In the genomic region with DNA sequence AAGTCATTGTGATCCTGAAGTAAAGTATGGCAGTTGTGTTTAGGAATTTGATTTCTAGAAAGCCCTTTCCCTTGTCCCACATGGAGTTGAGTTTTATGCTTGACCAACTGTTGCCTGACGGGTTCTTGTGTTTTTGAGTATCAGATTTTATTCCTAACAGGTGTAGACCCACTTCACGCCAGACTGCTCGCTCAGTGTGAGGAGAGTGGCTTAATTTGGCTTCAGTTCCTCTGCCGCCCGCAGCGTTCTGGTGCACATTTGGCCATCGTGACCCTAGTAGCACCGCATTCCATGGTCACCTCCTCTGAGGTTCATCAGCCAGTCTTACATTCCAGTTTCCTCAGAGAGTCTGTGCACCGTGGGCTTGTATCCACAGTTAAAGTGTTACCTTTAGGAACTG, we compare ENCODE assay signal across 16 mouse cellular contexts.
DNase-seq lines count a peak whose midpoint lies in the region; ATAC-seq and TF ChIP-seq lines count a peak whose summit lies in the region.
"Had no signal": no experiment of that assay in that cellular context is flagged by ENCODE, and none has a peak within 500 bp of the region (broad histone marks: within the 10 kb centered on the region; RNA-seq: fewer than 3 reads in every experiment).

No protein-coding gene starts in this region.

- WGBS in lung, embryonic 16.5 days, result 55% methylated on average over 9 of the region's 9 CpGs
- 26% methylated on average over 9 of the region's 9 CpGs for WGBS in kidney, embryonic 16.5 days
- WGBS in limb, embryonic 14.5 days, result 25% methylated on average over 9 of the region's 9 CpGs
- 73% methylated on average over 9 of the region's 9 CpGs for WGBS in heart, embryonic 12.5 days

- no peaks in the 10 kb centered on the region; the same call in 1 of the 2 replicates for H3K36me3 ChIP-seq in lung, embryonic 16.5 days (ENCODE audit: control insufficient read depth, insufficient read depth, low read length)
- H3K36me3 ChIP-seq in kidney, embryonic 16.5 days (ENCODE audit: insufficient read depth, low read length), result peaks cover 3% of the 10 kb centered on the region; the same call in 1 of the 2 replicates
- no peaks in the 10 kb centered on the region for H3K36me3 ChIP-seq in limb, embryonic 14.5 days (ENCODE audit: control insufficient read depth, insufficient read depth, low read length)
- peaks cover 19% of the 10 kb centered on the region for H3K36me3 ChIP-seq in heart, embryonic 12.5 days
- H3K36me3 ChIP-seq: G1E; stomach, embryonic 15.5 days had no signal

- no peaks in the 10 kb centered on the region for H3K9me3 ChIP-seq in lung, embryonic 16.5 days (ENCODE audit: control insufficient read depth, low read length)
- no peaks in the 10 kb centered on the region for H3K9me3 ChIP-seq in kidney, embryonic 16.5 days (ENCODE audit: low read length)
- no peaks in the 10 kb centered on the region for H3K9me3 ChIP-seq in limb, embryonic 14.5 days (ENCODE audit: control insufficient read depth, low read length)
- H3K9me3 ChIP-seq in heart, embryonic 12.5 days (replicated peaks), result no peaks in the 10 kb centered on the region
- H3K9me3 ChIP-seq: G1E; stomach, embryonic 15.5 days had no signal

- H3K27ac ChIP-seq in lung, embryonic 16.5 days (ENCODE audit: low read length), result peak overlapping the region; percentile 59
- H3K27ac ChIP-seq in kidney, embryonic 16.5 days (ENCODE audit: low read length), result peak overlapping the region; percentile 78
- no peak overlapping the region for H3K27ac ChIP-seq in limb, embryonic 14.5 days (replicated peaks; ENCODE audit: low read depth, low read length)
- H3K27ac ChIP-seq in heart, embryonic 12.5 days (ENCODE audit: poor library complexity, severe bottlenecking), result no peak overlapping the region
- H3K27ac ChIP-seq: macrophage had no signal

- ATAC-seq in lung, embryonic 16.5 days (ENCODE audit: low read depth), result no peak
- peak; percentile 83; the same call in 1 of the 2 replicates for ATAC-seq in kidney, embryonic 16.5 days (ENCODE audit: low FRiP score, low TSS enrichment)
- ATAC-seq in limb, embryonic 14.5 days (ENCODE audit: low FRiP score, low read depth), result peak; percentile 74
- no peak for ATAC-seq in heart, embryonic 12.5 days (ENCODE audit: insufficient number of reproducible peaks, low FRiP score)

- peaks cover 22% of the 10 kb centered on the region for H3K4me1 ChIP-seq in lung, embryonic 16.5 days (replicated peaks; ENCODE audit: control insufficient read depth, insufficient read depth, low read length)
- peaks cover 44% of the 10 kb centered on the region for H3K4me1 ChIP-seq in kidney, embryonic 16.5 days (ENCODE audit: insufficient read depth, low read length)
- peaks cover 30% of the 10 kb centered on the region for H3K4me1 ChIP-seq in limb, embryonic 14.5 days (ENCODE audit: control insufficient read depth, insufficient read depth, low read length)
- peaks cover 41% of the 10 kb centered on the region for H3K4me1 ChIP-seq in heart, embryonic 12.5 days (replicated peaks)

- H3K27me3 ChIP-seq in lung, embryonic 16.5 days (ENCODE audit: control insufficient read depth, insufficient read depth, low read depth, low read length), result no peaks in the 10 kb centered on the region
- H3K27me3 ChIP-seq in kidney, embryonic 16.5 days (ENCODE audit: insufficient read depth, low read length), result no peaks in the 10 kb centered on the region
- no peaks in the 10 kb centered on the region for H3K27me3 ChIP-seq in limb, embryonic 14.5 days (ENCODE audit: control insufficient read depth, insufficient read depth, low read length)
- no peaks in the 10 kb centered on the region for H3K27me3 ChIP-seq in heart, embryonic 12.5 days (replicated peaks)
- H3K27me3 ChIP-seq: stomach, embryonic 15.5 days had no signal

- no peak overlapping the region for H3K4me2 ChIP-seq in lung, embryonic 16.5 days (ENCODE audit: low read depth, low read length)
- no peak overlapping the region for H3K4me2 ChIP-seq in kidney, embryonic 16.5 days (replicated peaks; ENCODE audit: low read depth, low read length)
- H3K4me2 ChIP-seq in limb, embryonic 14.5 days (replicated peaks; ENCODE audit: low read depth, low read length, severe bottlenecking), result no peak overlapping the region
- H3K4me2 ChIP-seq in heart, embryonic 12.5 days, result no peak overlapping the region
- H3K4me2 ChIP-seq: liver, embryonic 11.5 days; stomach, embryonic 15.5 days had no signal

- no peak overlapping the region for H3K9ac ChIP-seq in lung, embryonic 16.5 days (ENCODE audit: low read length)
- H3K9ac ChIP-seq in kidney, embryonic 16.5 days (replicated peaks; ENCODE audit: low read length), result no peak overlapping the region
- no peak overlapping the region for H3K9ac ChIP-seq in limb, embryonic 14.5 days (ENCODE audit: low read depth, low read length, severe bottlenecking)
- no peak overlapping the region for H3K9ac ChIP-seq in heart, embryonic 12.5 days
- H3K9ac ChIP-seq: stomach, embryonic 15.5 days had no signal

- no peak for DNase-seq in lung, postnatal 4 days
- DNase-seq in cerebellum, postnatal 36 days, result peak; percentile 72 to 73
- no peak for DNase-seq in limb, embryonic 14.5 days (ENCODE audit: low spot score)
- DNase-seq in layer of hippocampus, adult 9-10 months (ENCODE audit: low spot score), result no peak
- DNase-seq in right cerebral cortex, postnatal 4 days, result no peak
- DNase-seq: B cell, adult 2 months; heart, adult 2 months; heart, postnatal 36 days; thymus, postnatal 4 days had no signal

- H3K4me3 ChIP-seq in lung, embryonic 16.5 days (ENCODE audit: low read length), result no peak overlapping the region
- no peak overlapping the region for H3K4me3 ChIP-seq in kidney, embryonic 16.5 days (ENCODE audit: low read length)
- H3K4me3 ChIP-seq in limb, embryonic 14.5 days (replicated peaks; ENCODE audit: low read length), result no peak overlapping the region
- H3K4me3 ChIP-seq in heart, embryonic 12.5 days, result no peak overlapping the region
- H3K4me3 ChIP-seq: heart, adult 2 months; stomach, embryonic 15.5 days had no signal

- TF ChIP-seq POLR2A in limb, embryonic 14.5 days (IDR thresholded peaks at IDR 0.05; ENCODE audit: borderline replicate concordance, extremely low read depth, insufficient read depth, insufficient read length), result no peak

Comparison
In these comparisons a context has a peak if more than half of its experiments do, and no peak if none do; other contexts are left out.
1. ATAC-seq: peak in kidney, embryonic 16.5 days (single experiment) and limb, embryonic 14.5 days (single experiment); none in lung, embryonic 16.5 days (single experiment) and heart, embryonic 12.5 days (single experiment).
2. H3K27ac ChIP-seq: peak in lung, embryonic 16.5 days (single experiment) and kidney, embryonic 16.5 days (single experiment); none in limb, embryonic 14.5 days (single experiment) and heart, embryonic 12.5 days (single experiment).
3. DNase-seq: peak in cerebellum, postnatal 36 days (2 of 2); none in lung, postnatal 4 days (0 of 2), limb, embryonic 14.5 days (single experiment), layer of hippocampus, adult 9-10 months (single experiment) and right cerebral cortex, postnatal 4 days (single experiment).